Mouse (Mus musculus): ENCODE measurements around the gene Sccpdh.

- no peak for TF ChIP-seq CTCF (IDR thresholded peaks at IDR 0.05; ENCODE audit: low read depth)
- no peak for TF ChIP-seq EP300 (optimal IDR thresholded peaks at IDR 0.05)
Measured at GRCm38 (mm10) chr1:179629276-179629675, 38.7 kb upstream of the Sccpdh start.

All from stomach, postnatal 0 days (tissue).